Mouse (Mus musculus) kidney, embryonic 15.5 days (tissue): ENCODE measurements around the gene Igf1r. TPM values are rescaled to one million over a fixed set of nuclear protein-coding genes. Genes with fewer than 3 reads are reported as not detected.

Source experiments
- ATAC-seq: fragments of 200-750 bp; cut with Nextera tagmentation; replicated peaks from 2 replicates; pipeline ENCODE4 v1.8.0; 2017; ENCODE audit warnings: moderate TSS enrichment; ENCODE audit not compliant: low FRiP score
- H3K27ac ChIP-seq: fragments of 300-500 bp; sonication (generic); 2 replicates; pipeline ENCODE4 v1.5.1; 2015; ENCODE audit warnings: mild to moderate bottlenecking, inconsistent platforms
- H3K27me3 ChIP-seq: fragments of 300-500 bp; sonication (generic); 2 replicates; pipeline ENCODE4 v1.6.1; 2015; ENCODE audit warnings: inconsistent platforms
- H3K36me3 ChIP-seq: fragments of 300-500 bp; sonication (generic); 2 replicates; pipeline ENCODE4 v1.6.1; 2015; ENCODE audit warnings: inconsistent platforms
- H3K4me1 ChIP-seq: fragments of 300-500 bp; sonication (generic); 2 replicates; pipeline ENCODE4 v1.6.1; 2015; ENCODE audit warnings: inconsistent platforms
- H3K4me2 ChIP-seq: fragments of 300-500 bp; sonication (generic); 2 replicates; pipeline ENCODE4 v1.6.1; 2015; ENCODE audit warnings: moderate library complexity, mild to moderate bottlenecking, inconsistent platforms
- H3K4me3 ChIP-seq: fragments of 300-500 bp; sonication (generic); replicated peaks from 2 replicates; pipeline ENCODE4 v1.5.1; 2015; ENCODE audit warnings: mild to moderate bottlenecking, inconsistent platforms
- H3K9ac ChIP-seq: fragments of 300-500 bp; sonication (generic); 2 replicates; pipeline ENCODE4 v1.6.1; 2015; ENCODE audit warnings: mild to moderate bottlenecking, inconsistent platforms
- H3K9me3 ChIP-seq: fragments of 300-500 bp; sonication (generic); replicated peaks from 2 replicates; pipeline ENCODE4 v1.6.1; 2016; ENCODE audit warnings: inconsistent platforms
- WGBS: fragments of 180-500 bp; shearing (Covaris S2); methylation state at CpG from one replicate; pipeline ENCODE4 v1.1.7; 2015; ENCODE audit warnings: mixed read lengths; 5-methylcytosine and 5-hydroxymethylcytosine counted together
- polyA plus RNA-seq: library from polyadenylated mRNA; unstranded; fragments of >200 nt; fragmentation: Nextera tagmentation; extraction: Ambion mirVana; gene quantifications from 2 replicates; pipeline ENCODE4 v1.2.1, GENCODE M21; 2015

Gene Igf1r
- polyA plus RNA-seq, 1 experiment from 2014 or later: 26.9 TPM

DNA sequence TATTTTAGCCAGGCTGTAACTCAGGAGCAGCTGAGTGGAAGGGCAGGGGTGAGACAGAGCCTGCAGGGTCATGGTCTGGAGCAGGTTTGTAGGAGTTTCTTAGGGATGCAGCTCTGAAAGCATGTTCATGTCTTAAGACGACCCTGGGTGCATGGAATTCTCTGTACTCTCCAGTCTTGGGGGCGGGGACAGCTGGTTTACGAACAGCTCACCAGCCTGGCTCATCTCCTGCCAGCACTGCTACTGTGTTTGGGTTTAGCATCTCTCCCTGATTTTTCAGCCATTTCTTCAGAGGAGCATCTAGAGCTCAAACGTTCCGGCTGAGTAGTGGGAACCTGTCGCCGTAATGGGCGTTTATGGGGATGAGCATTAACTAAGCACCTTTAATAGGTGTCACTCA lies 137.9 kb downstream of the Igf1r start:
- 83% methylated on average over 8 of the region's 8 CpGs for WGBS
- Histone ChIP-seq H3K27ac (no peak overlapping the region), H3K4me1 (peaks cover 48% of the 10 kb centered on the region), H3K4me2 (no peak overlapping the region), H3K9ac (no peak overlapping the region), H3K27me3 (no peaks in the 10 kb centered on the region), H3K4me3 (no peak overlapping the region), H3K36me3 (peaks cover 7% of the 10 kb centered on the region), H3K9me3 (no peaks in the 10 kb centered on the region)
- no peak for ATAC-seq

DNA sequence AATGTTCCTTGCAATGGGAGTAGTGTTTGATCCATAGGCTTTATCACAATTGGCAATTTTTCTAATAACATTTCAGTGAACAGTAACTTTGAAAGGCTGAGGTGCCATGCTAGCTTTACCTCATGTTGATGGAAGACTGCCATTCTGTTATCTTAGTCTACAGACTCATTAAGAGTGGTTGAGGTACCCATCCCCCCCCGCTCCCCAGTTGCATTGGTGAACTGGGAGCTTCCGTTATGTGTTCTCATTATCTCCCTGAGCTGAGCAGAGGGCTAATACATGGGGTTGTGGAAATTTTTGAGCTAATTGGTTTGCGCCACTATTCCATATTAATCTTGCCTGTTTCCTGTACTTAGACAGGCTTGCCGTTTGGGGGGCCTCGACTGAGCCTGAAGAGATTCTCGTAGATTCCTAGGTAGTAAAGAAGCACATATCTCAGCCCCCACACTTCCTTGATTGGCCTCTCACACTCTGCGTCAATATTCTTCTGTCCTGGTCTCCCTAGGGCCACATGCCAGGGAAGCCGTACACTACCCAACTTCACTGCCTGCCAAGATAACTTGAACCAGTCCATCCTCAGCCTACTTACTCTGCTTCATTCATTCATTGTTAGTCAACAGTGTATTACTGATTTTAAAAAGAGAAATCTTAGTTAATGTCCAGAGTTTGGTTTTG lies 139.8 kb downstream of the Igf1r start:
- H3K36me3 ChIP-seq: peaks cover 7% of the 10 kb centered on the region
- no peaks in the 10 kb centered on the region for H3K27me3 ChIP-seq
- no peak overlapping the region for H3K27ac ChIP-seq
- H3K9me3 ChIP-seq: no peaks in the 10 kb centered on the region
- peaks cover 49% of the 10 kb centered on the region for H3K4me1 ChIP-seq
- no peak for ATAC-seq
- no peak overlapping the region for H3K4me3 ChIP-seq
- WGBS: 65% methylated on average over 8 of the region's 8 CpGs
- no peak overlapping the region for H3K9ac ChIP-seq
- H3K4me2 ChIP-seq: no peak overlapping the region

DNA sequence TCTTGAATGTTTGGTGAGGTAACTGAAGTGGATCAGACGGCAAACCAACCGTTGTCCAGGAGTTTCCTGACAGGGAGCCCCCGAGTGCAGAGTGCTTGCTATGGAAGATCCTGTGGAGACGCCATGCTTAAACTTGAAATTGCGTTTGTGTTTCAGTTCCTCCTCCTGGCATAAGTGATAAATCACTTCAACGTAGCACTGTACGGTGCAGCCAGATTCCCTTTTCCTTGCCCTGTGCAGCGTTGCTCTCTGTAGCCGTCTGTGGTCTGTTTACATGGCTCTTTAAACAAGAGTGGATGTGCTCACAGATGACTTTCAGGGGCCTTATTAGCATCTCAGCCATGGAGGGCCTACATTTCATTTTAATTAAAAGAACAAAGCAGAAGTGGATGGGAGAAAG lies 141.2 kb downstream of the Igf1r start:
- no peak overlapping the region for H3K27ac ChIP-seq

DNA sequence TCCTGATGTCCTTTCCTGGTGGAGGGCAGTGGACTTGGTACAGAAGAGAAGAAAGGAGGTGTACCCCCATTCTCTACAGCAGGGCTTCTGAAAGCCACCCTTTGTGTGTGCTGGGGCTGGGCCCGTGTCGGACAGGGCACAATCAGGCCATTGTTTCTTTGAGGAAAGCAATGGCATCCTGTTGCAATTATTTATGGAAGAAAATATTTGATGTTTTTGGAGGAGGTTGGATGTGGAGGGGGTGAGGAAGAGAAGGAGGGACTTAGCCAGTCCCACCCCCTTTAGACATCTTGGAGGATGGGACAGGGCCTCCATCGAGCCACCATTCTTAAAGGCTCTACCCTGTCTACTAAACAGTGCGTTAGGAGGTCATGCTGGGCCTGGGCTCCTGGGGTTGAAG lies 142.9 kb downstream of the Igf1r start:
- peak overlapping the region; percentile 49 for H3K27ac ChIP-seq
- H3K4me3 ChIP-seq: no peak overlapping the region
- no peaks in the 10 kb centered on the region for H3K9me3 ChIP-seq
- ATAC-seq: peak; percentile 38; the same call in 1 of the 2 replicates
- H3K9ac ChIP-seq: no peak overlapping the region
- no peaks in the 10 kb centered on the region for H3K27me3 ChIP-seq
- H3K36me3 ChIP-seq: peaks cover 7% of the 10 kb centered on the region; the same call in 1 of the 2 replicates
- peaks cover 45% of the 10 kb centered on the region for H3K4me1 ChIP-seq
- WGBS: 70% methylated on average over 4 of the region's 4 CpGs
- no peak overlapping the region for H3K4me2 ChIP-seq

More for the DNA sequence above, 141.2 kb downstream of the Igf1r start:
- H3K9ac ChIP-seq: no peak overlapping the region
- peaks cover 7% of the 10 kb centered on the region for H3K36me3 ChIP-seq
- 19% methylated on average over 9 of the region's 9 CpGs for WGBS
- H3K9me3 ChIP-seq: no peaks in the 10 kb centered on the region
- no peak overlapping the region for H3K4me2 ChIP-seq
- no peaks in the 10 kb centered on the region for H3K27me3 ChIP-seq
- no peak overlapping the region for H3K4me3 ChIP-seq
- no peak for ATAC-seq
- H3K4me1 ChIP-seq: peaks cover 42% of the 10 kb centered on the region

DNA sequence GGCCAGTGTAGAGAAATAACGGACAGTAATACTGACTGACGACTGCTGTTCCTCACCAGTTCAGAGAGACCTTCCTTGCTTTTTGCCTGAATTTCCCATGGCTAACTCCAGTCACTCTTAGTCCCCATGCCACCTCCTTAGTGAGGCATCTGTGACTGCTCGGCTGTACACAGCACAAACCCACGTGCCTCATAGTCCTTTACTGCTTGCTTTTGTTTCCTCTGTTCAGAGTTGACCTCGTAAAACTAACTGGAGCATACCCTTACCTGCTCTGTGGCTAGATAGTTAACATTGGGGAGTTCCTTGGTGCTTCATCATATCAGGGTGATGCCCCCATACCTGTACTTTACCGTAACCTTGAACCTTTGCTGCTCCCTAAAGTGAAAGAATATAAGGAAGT lies 143.8 kb downstream of the Igf1r start:
- Histone ChIP-seq H3K4me3 (no peak overlapping the region), H3K4me2 (no peak overlapping the region), H3K9me3 (no peaks in the 10 kb centered on the region), H3K9ac (no peak overlapping the region), H3K27me3 (no peaks in the 10 kb centered on the region), H3K27ac (peak overlapping the region; percentile 28), H3K36me3 (peaks cover 4% of the 10 kb centered on the region; the same call in 1 of the 2 replicates), H3K4me1 (peaks cover 45% of the 10 kb centered on the region)
- ATAC-seq: 0 out of 2 replicates have a peak, but pooled peaks have one; percentile 57
- WGBS: 53% methylated on average over 6 of the region's 6 CpGs

DNA sequence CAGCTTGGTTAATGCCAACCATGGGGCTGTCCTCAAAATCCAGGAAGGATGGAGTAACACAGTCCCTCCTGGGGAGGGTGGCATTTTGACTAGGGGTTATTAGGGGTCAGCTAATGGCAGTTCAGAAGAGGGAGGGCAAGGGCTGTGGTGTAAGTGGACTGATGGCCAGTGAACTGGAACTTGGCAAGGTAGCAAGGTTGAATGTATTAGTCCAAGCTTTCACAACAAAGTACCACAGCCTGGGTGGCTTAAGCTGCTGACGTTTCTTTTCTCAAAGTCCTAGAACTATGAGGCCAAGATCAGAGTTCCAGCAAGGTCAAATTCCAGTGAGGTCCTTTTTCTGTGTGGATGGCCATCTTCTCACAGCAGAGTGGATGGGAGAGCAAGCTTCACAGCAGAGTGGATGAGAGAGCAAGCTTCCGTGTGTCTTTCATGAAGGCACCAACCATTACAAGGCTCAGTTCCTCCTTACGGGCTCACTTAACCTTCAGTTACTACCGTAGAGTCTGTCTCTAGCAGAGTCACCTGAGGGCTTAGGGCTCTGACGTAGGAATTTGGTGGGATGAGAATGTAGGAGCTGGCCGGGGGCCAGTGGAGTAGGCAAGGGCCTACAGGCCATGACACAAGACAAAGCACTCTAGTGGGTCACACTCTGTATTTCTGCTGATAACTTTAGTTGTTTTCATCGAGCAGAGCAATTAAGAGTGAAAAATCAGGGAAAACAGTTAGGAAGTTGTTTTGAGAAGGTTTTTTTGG lies 144.6 kb downstream of the Igf1r start:
- Histone ChIP-seq H3K4me2 (no peak overlapping the region), H3K4me3 (no peak overlapping the region), H3K4me1 (peaks cover 46% of the 10 kb centered on the region), H3K9me3 (no peaks in the 10 kb centered on the region), H3K36me3 (no peaks in the 10 kb centered on the region), H3K27me3 (no peaks in the 10 kb centered on the region), H3K27ac (peak overlapping the region; percentile 28), H3K9ac (no peak overlapping the region)
- 0 out of 2 replicates have a peak, but pooled peaks have one; percentile 27 for ATAC-seq
- 68% methylated on average over 7 of the region's 7 CpGs for WGBS

DNA sequence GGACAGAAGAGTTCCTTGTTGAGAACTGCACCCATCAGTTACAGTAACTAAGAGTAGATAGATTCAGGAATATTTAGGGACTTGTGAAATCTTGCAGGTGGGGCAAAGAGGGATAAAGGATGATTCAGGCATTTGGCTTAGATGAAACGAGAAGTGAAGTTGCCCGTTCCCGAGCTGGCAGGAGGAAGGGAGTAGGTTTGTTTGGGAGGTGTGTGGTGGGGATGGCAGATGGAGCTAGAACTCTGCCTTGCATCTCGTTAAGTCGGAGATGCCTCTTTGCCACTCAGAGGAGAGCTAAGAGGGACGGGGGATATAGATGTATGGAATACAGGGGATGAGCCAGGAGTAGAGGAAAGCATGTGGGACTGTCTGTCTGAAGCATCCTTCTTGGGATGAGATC lies 145.5 kb downstream of the Igf1r start:
- ATAC-seq: no peak
- 97% methylated on average over 6 of the region's 6 CpGs for WGBS
- no peak overlapping the region for H3K27ac ChIP-seq

DNA sequence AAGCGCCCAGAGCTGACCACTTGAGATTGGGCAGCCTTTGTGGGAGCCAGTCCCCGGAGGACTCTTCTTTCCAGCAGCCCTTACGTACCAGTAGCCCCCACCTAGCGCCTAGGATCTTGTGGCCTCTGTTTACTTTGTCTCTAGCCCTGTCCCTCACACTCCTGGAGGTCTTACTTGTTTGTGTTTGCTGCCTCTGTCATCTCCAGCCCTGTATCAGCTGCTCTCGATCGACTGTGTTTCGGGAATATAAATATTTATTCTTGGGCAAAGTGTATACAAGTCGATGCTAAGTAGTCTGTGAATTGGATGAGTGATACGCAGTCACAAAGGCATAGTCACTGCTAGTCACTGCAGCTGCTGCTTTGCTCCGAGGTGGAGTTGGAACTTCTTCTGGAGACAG lies 147.8 kb downstream of the Igf1r start:
- Histone ChIP-seq H3K36me3 (no peaks in the 10 kb centered on the region), H3K27me3 (no peaks in the 10 kb centered on the region), H3K4me1 (peaks cover 51% of the 10 kb centered on the region), H3K9ac (no peak overlapping the region), H3K9me3 (no peaks in the 10 kb centered on the region), H3K27ac (no peak overlapping the region), H3K4me3 (no peak overlapping the region), H3K4me2 (no peak overlapping the region)
- 81% methylated on average over 10 of the region's 10 CpGs for WGBS
- ATAC-seq: no peak

More for the DNA sequence above, 145.5 kb downstream of the Igf1r start:
- Histone ChIP-seq H3K36me3 (no peaks in the 10 kb centered on the region), H3K4me1 (peaks cover 54% of the 10 kb centered on the region), H3K9ac (no peak overlapping the region), H3K4me2 (no peak overlapping the region), H3K4me3 (no peak overlapping the region), H3K9me3 (no peaks in the 10 kb centered on the region), H3K27me3 (no peaks in the 10 kb centered on the region)

DNA sequence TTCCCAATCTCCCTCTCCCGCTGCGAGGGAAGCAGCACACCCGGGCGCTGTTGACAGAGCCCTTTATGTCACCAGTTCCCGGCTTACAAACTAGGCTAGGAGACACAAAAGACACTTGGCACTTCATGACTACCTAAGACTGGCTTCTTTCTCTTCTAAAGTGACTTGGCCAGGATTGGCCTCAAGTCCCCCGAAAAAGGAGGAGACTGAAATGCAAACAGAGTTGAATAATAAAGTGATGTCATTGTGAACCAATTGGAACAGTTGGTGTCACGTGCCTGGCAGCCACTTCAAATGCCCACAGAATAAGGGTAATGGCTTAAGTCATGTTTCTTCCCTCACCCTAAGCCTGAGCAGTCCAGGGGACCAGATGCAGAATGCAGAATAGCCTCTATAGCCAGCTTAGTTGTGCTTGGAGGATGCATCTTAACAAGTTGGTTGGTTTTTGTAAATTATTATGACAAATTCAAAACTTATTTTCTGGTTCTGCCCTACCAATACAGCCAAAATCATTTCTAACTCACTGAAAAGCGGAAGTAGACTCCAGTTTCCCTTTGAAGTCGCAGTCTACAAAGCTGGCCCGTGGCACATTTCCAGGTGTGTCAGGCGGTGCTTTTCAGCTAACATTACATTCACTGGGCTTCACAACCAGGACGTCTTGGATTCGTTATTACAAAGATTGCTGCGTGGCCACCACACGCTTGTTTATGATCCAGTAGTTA lies 150.0 kb downstream of the Igf1r start:
- Histone ChIP-seq H3K27me3 (no peaks in the 10 kb centered on the region), H3K27ac (0 out of 2 replicates have a peak overlapping the region, but pooled peaks have one; percentile 2), H3K9me3 (no peaks in the 10 kb centered on the region), H3K4me2 (no peak overlapping the region), H3K9ac (no peak overlapping the region), H3K36me3 (no peaks in the 10 kb centered on the region), H3K4me3 (no peak overlapping the region), H3K4me1 (peaks cover 29% of the 10 kb centered on the region)
- WGBS: 67% methylated on average over 15 of the region's 15 CpGs
- ATAC-seq: no peak

DNA sequence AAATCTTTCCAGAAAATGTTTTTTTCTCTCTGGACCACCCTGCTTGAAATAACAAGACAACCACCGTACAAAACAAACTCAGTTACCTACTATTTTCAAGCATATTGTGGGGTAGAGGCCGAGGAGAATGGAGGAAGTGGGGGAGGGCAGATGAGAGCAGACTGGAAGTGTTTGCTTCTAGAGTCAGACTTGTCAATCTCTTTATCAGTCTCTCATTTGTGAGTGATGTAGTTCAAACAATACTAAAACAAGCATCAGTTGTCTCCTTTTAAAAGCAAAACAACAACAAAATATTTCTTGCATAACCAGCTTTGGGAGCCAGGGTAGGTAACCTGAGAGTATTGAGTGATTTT lies 150.5 kb downstream of the Igf1r start:
- Histone ChIP-seq H3K9me3 (no peaks in the 10 kb centered on the region), H3K36me3 (no peaks in the 10 kb centered on the region), H3K4me3 (no peak overlapping the region), H3K27ac (no peak overlapping the region), H3K27me3 (no peaks in the 10 kb centered on the region), H3K9ac (no peak overlapping the region), H3K4me1 (peaks cover 29% of the 10 kb centered on the region), H3K4me2 (no peak overlapping the region)
- 20% methylated on average over 2 of the region's 2 CpGs for WGBS
- no peak for ATAC-seq

DNA sequence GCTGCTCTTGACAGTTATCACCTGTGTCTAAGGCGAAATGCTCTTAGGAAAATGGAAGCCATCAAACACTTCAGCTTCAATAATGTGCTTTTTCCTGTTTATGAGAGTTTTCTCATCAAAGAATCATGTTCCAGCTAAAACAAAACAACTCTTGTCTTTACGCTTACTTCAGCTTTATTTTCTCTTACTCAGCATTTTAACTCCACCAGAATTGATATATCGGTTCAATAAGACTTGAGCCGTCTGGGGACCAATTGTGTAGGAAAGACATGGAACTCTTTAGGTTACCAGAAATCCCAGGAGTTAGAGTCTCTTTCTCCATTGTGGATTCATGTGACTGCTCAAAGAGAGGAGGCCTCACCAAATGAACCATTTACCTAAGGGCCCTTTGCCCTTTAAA lies 158.9 kb downstream of the Igf1r start:
- H3K9me3 ChIP-seq: no peaks in the 10 kb centered on the region
- no peak overlapping the region for H3K4me3 ChIP-seq
- H3K4me1 ChIP-seq: peaks cover 27% of the 10 kb centered on the region
- no peaks in the 10 kb centered on the region for H3K36me3 ChIP-seq
- H3K9ac ChIP-seq: no peak overlapping the region
- 88% methylated on average over 4 of the region's 4 CpGs for WGBS
- no peak overlapping the region for H3K4me2 ChIP-seq
- no peak for ATAC-seq
- no peak overlapping the region for H3K27ac ChIP-seq
- no peaks in the 10 kb centered on the region for H3K27me3 ChIP-seq

DNA sequence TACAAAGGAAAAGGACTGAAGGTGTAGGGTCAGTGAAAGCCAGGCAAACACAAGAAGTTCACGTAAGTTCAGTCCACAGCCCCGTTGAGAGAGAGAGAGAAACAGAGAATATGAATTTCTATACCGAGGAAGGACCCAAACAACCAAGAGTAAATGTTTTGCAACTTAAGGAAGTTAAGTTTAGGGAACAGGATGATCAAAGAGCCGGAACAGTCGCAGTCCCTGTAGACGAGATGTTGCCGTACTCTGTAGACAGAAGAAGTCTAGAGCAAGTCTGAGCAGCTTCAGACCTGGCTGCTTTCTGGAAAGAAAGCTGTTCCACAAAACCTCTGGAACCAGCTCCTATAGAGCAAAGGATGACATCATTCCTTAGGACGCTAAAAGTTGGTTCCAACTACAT lies 160.0 kb downstream of the Igf1r start:
- 81% methylated on average over 8 of the region's 8 CpGs for WGBS
- H3K4me3 ChIP-seq: no peak overlapping the region
- no peak overlapping the region for H3K27ac ChIP-seq
- H3K4me1 ChIP-seq: peaks cover 36% of the 10 kb centered on the region
- no peak overlapping the region for H3K4me2 ChIP-seq
- H3K9me3 ChIP-seq: no peaks in the 10 kb centered on the region
- H3K27me3 ChIP-seq: no peaks in the 10 kb centered on the region
- ATAC-seq: no peak
- no peak overlapping the region for H3K9ac ChIP-seq
- H3K36me3 ChIP-seq: 0 out of 2 replicates have a peak, but pooled peaks cover 3% of the 10 kb centered on the region
